ENCODE assay signal across 18 mouse cellular contexts in genomic region chr8:106629456-106629855, GRCm38 (mm10).
"Had no signal": no experiment of that assay in that cellular context is flagged by ENCODE, and none has a peak within 500 bp of the region (broad histone marks: within the 10 kb centered on the region; RNA-seq: fewer than 3 reads in every experiment).

No protein-coding gene starts in this region.

- H3K9me3 ChIP-seq: liver, embryonic 12.5 days; midbrain, embryonic 15.5 days; neural tube, embryonic 13.5 days; stomach, embryonic 15.5 days had no signal

- H3K9ac ChIP-seq: liver, embryonic 12.5 days; lung, embryonic 14.5 days; midbrain, embryonic 15.5 days; neural tube, embryonic 13.5 days; stomach, embryonic 15.5 days had no signal

- H3K36me3 ChIP-seq: liver, embryonic 12.5 days; midbrain, embryonic 15.5 days; neural tube, embryonic 13.5 days; stomach, embryonic 15.5 days had no signal

- DNase-seq: kidney, adult 18-20 months; kidney, postnatal 10 days; kidney, postnatal 4 days; lung, embryonic 14.5 days; lung, postnatal 10 days; retina, postnatal 1 day; right cerebral cortex, postnatal 4 days; spleen, adult 18-20 months; thymus, adult 2 months; thymus, postnatal 25 days had no signal

- H3K27ac ChIP-seq: layer of hippocampus, adult 2 months; liver, embryonic 12.5 days; macrophage; midbrain, embryonic 15.5 days; neural tube, embryonic 13.5 days; stomach, embryonic 15.5 days had no signal

- H3K4me3 ChIP-seq: layer of hippocampus, adult 2 months; liver, embryonic 12.5 days; megakaryocyte, embryonic 14.5 days; midbrain, embryonic 15.5 days; neural tube, embryonic 13.5 days; stomach, embryonic 15.5 days had no signal

- H3K27me3 ChIP-seq: liver, embryonic 12.5 days; midbrain, embryonic 15.5 days; neural tube, embryonic 13.5 days; stomach, embryonic 15.5 days had no signal

- ATAC-seq: liver, embryonic 12.5 days; midbrain, embryonic 15.5 days had no signal

- H3K4me1 ChIP-seq: megakaryocyte, embryonic 14.5 days; midbrain, embryonic 15.5 days; neural tube, embryonic 13.5 days had no signal

- H3K4me2 ChIP-seq: liver, embryonic 12.5 days; lung, embryonic 14.5 days; midbrain, embryonic 11.5 days; midbrain, embryonic 15.5 days; neural tube, embryonic 13.5 days; stomach, embryonic 15.5 days had no signal
